Mouse (Mus musculus): ENCODE data around the gene Nfyc.

- TF ChIP-seq MYOD1 (IDR thresholded peaks at IDR 0.05; ENCODE audit: control insufficient read depth in 1 of 3, insufficient read length in 2 of 3, low read depth in 2 of 3) (no peak), TCF3 (IDR thresholded peaks at IDR 0.05; ENCODE audit: insufficient read length, low read depth) (no peak), MAX (IDR thresholded peaks at IDR 0.05; ENCODE audit: low read depth) (no peak), E2F4 (IDR thresholded peaks at IDR 0.05; ENCODE audit: insufficient read depth) (no peak)
These were observed 13.2 kb upstream of the Nfyc start for GRCm38 (mm10) chr4:120844423-120845082.

All from myocyte (in vitro differentiated cells).